Mouse (Mus musculus) liver, embryonic 14.5 days (tissue): ENCODE results near the gene Letm1. TPM values are rescaled to one million over a fixed set of nuclear protein-coding genes. Genes with fewer than 3 reads are reported as not detected.

Experiments
- ATAC-seq: fragments of 200-750 bp; cut with Nextera tagmentation; 2 replicates; pipeline ENCODE4 v1.8.0; 2017; ENCODE audit warnings: moderate number of reproducible peaks, mild to moderate bottlenecking, moderate library complexity; ENCODE audit not compliant: insufficient read depth
- DNase-seq, 3 experiments: peaks; one replicate each; pipeline ENCODE4 v3.0.0-alpha.2; 2012 to 2013; ENCODE audit warnings: low read depth in 3 of 3, low spot score in 3 of 3
- H3K27ac ChIP-seq: fragments of 300-500 bp; sonication (generic); 2 replicates; pipeline ENCODE4 v1.5.1; 2014; ENCODE audit warnings: moderate library complexity, mild to moderate bottlenecking, control low read depth, inconsistent platforms
- H3K27me3 ChIP-seq: fragments of 300-500 bp; sonication (generic); 2 replicates; pipeline ENCODE4 v1.6.1; 2014; ENCODE audit warnings: mild to moderate bottlenecking, low read length, moderate library complexity; ENCODE audit not compliant: control insufficient read depth, insufficient read depth
- H3K36me3 ChIP-seq: fragments of 300-500 bp; sonication (generic); replicated peaks from 2 replicates; pipeline ENCODE4 v1.6.1; 2014; ENCODE audit warnings: low read depth; ENCODE audit not compliant: control insufficient read depth, insufficient read depth
- H3K4me1 ChIP-seq, 2 experiments: fragments of 200-500 bp in 1 of 2; fragments of 300-500 bp in 1 of 2; sonication (generic) in 1 of 2; replicated peaks; 2 replicates each; pipeline ENCODE4 v1.6.1; 2012 to 2014; ENCODE audit warnings: antibody characterized with exemption in 1 of 2, inconsistent platforms in 1 of 2, low read length in 1 of 2; ENCODE audit not compliant: control insufficient read depth in 2 of 2, insufficient read depth in 2 of 2
- H3K4me2 ChIP-seq: fragments of 300-500 bp; sonication (generic); 2 replicates; pipeline ENCODE4 v1.6.1; 2014; ENCODE audit warnings: low read depth, mild to moderate bottlenecking, control low read depth, moderate library complexity
- H3K4me3 ChIP-seq, 2 experiments: fragments of 200-500 bp in 1 of 2; fragments of 300-500 bp in 1 of 2; sonication (generic) in 1 of 2; 2 replicates each; pipeline ENCODE4 v1.5.1; 2012 to 2014; ENCODE audit warnings: low read depth in 2 of 2, low read length in 2 of 2, mild to moderate bottlenecking in 2 of 2, control low read depth in 1 of 2, inconsistent platforms in 1 of 2, moderate library complexity in 1 of 2; ENCODE audit not compliant: insufficient read depth in 1 of 2
- H3K9ac ChIP-seq: fragments of 300-500 bp; sonication (generic); replicated peaks from 2 replicates; pipeline ENCODE4 v1.6.1; 2014; ENCODE audit warnings: mild to moderate bottlenecking, control low read depth, moderate library complexity
- H3K9me3 ChIP-seq: fragments of 300-500 bp; sonication (generic); 2 replicates; pipeline ENCODE4 v1.6.1; 2016; ENCODE audit warnings: low read length, mixed read lengths; ENCODE audit not compliant: control insufficient read depth
- CTCF ChIP-seq: IDR thresholded peaks from 2 replicates; pipeline ENCODE4 v1.5.1; 2016; ENCODE audit warnings: antibody characterized with exemption, low read depth, control low read depth
- EP300 ChIP-seq: IDR thresholded peaks from 2 replicates; pipeline ENCODE4 v1.6.1; 2016; ENCODE audit warnings: antibody characterized with exemption, low read depth
- WGBS: fragments of 180-500 bp; shearing (Covaris S2); extraction: QIAGEN DNeasy Blood & Tissue Kit; methylation state at CpG from one replicate; pipeline ENCODE4 v1.1.7; 2014; ENCODE audit not compliant: insufficient replicate concordance; 5-methylcytosine and 5-hydroxymethylcytosine counted together
- polyA plus RNA-seq, 2 experiments: library from polyadenylated mRNA; depleted of rRNA in 1 of 2; stranded (reverse) in 1 of 2; unstranded in 1 of 2; fragments of >200 nt; fragmentation: Nextera tagmentation in 1 of 2; extraction: Ambion mirVana in 1 of 2; gene quantifications; 2 replicates each; pipeline versions ENCODE4 v1.2.1 to v1.2.3; 2012 to 2014

Gene Letm1
- polyA plus RNA-seq (2012; rRNA removed) (7.9 TPM in 2 replicates), polyA plus RNA-seq (2014; fragmentation: Nextera tagmentation; extraction: Ambion mirVana) (13.4 and 18.4 TPM in 2 replicates)

- no peaks in the 10 kb centered on the region for H3K27me3 ChIP-seq
- peaks cover 4 to 6% of the 10 kb centered on the region in 2 experiments; a peak in 3 of 4 replicates for H3K4me1 ChIP-seq
- peak; percentile 99 for ATAC-seq
- H3K9me3 ChIP-seq = no peaks in the 10 kb centered on the region
- peak within 1 kb of the TSS; percentile 91 for H3K4me2 ChIP-seq
- under 1% methylated on average over 65 of the region's 65 CpGs for WGBS
- H3K27ac ChIP-seq = no peak within 1 kb of the TSS; the same call in 1 of the 2 replicates
- DNase-seq = peak; percentile 82 to 88 (median 86)
- peak within 1 kb of the TSS; percentile 79 to 81 for H3K4me3 ChIP-seq
- no peaks in the 10 kb centered on the region for H3K36me3 ChIP-seq
- peak within 1 kb of the TSS; percentile 70 for H3K9ac ChIP-seq
- TF ChIP-seq CTCF (peak; percentile 33), EP300 (no peak)
Measured at GRCm38 (mm10) chr5:33782345-33782998, at the start of gene Letm1. Gene Letm1, minus strand, starts transcription at chr5:33782817.

- H3K9ac ChIP-seq = no peak overlapping the region
- H3K9me3 ChIP-seq = no peaks in the 10 kb centered on the region
- peaks cover 0 to 3% of the 10 kb centered on the region in 2 experiments; a peak in 2 of 4 replicates for H3K4me1 ChIP-seq
- TF ChIP-seq EP300 (no peak), CTCF (peak; percentile 56)
- H3K36me3 ChIP-seq = peaks cover 6% of the 10 kb centered on the region; the same call in 1 of the 2 replicates
- no peak overlapping the region for H3K4me3 ChIP-seq
- DNase-seq (no peak), ATAC-seq (no peak)
- 75% methylated on average over 1 of the region's 1 CpGs for WGBS
- H3K4me2 ChIP-seq = no peak overlapping the region
- H3K27ac ChIP-seq = no peak overlapping the region
- no peaks in the 10 kb centered on the region for H3K27me3 ChIP-seq
Measured at GRCm38 (mm10) chr5:33830832-33831231, 48.2 kb upstream of the Letm1 start.

GRCm38 (mm10) chr5:33829958-33830357 lies 47.3 kb upstream of the Letm1 start:
- no peak overlapping the region for H3K27ac ChIP-seq
- peaks cover 0 to 3% of the 10 kb centered on the region in 2 experiments; a peak in 2 of 4 replicates for H3K4me1 ChIP-seq
- H3K4me2 ChIP-seq = no peak overlapping the region
- ATAC-seq (no peak), DNase-seq (no peak)
- H3K36me3 ChIP-seq = peaks cover 8% of the 10 kb centered on the region; the same call in 1 of the 2 replicates
- H3K9ac ChIP-seq = no peak overlapping the region
- H3K4me3 ChIP-seq = no peak overlapping the region
- H3K27me3 ChIP-seq = no peaks in the 10 kb centered on the region
- no peak for TF ChIP-seq EP300
- TF ChIP-seq CTCF = no peak
- H3K9me3 ChIP-seq = no peaks in the 10 kb centered on the region
- WGBS = 53% methylated on average over 3 of the region's 3 CpGs

- Histone ChIP-seq H3K4me2 (no peak overlapping the region), H3K9me3 (no peaks in the 10 kb centered on the region), H3K4me3 (no peak overlapping the region), H3K36me3 (peaks cover 8% of the 10 kb centered on the region; the same call in 1 of the 2 replicates), H3K9ac (no peak overlapping the region), H3K4me1 (peaks cover 3 to 6% of the 10 kb centered on the region in 2 experiments), H3K27me3 (no peaks in the 10 kb centered on the region), H3K27ac (no peak overlapping the region)
- WGBS = 82% methylated on average over 8 of the region's 8 CpGs
- no peak for ATAC-seq
- DNase-seq = no peak
- TF ChIP-seq EP300 (no peak), CTCF (no peak)
Measured at GRCm38 (mm10) chr5:33828107-33828506, 45.5 kb upstream of the Letm1 start.

GRCm38 (mm10) chr5:33826001-33826400 lies 43.4 kb upstream of the Letm1 start:
- peaks cover 8% of the 10 kb centered on the region; the same call in 1 of the 2 replicates for H3K36me3 ChIP-seq
- peaks cover 7 to 8% of the 10 kb centered on the region in 2 experiments for H3K4me1 ChIP-seq
- no peak for DNase-seq
- TF ChIP-seq CTCF (no peak), EP300 (no peak)
- no peak for ATAC-seq
- H3K4me2 ChIP-seq = no peak overlapping the region
- H3K4me3 ChIP-seq = no peak overlapping the region
- H3K27me3 ChIP-seq = no peaks in the 10 kb centered on the region
- no peak overlapping the region for H3K9ac ChIP-seq
- no peaks in the 10 kb centered on the region for H3K9me3 ChIP-seq
- H3K27ac ChIP-seq = no peak overlapping the region
